Mouse (Mus musculus) neural tube, embryonic 15.5 days (tissue): ENCODE data around the gene Tsc22d1. TPM values are rescaled to one million over a fixed set of nuclear protein-coding genes. Genes with fewer than 3 reads are reported as not detected.

Experiments used
- ATAC-seq: fragments of 200-750 bp; cut with Nextera tagmentation; 2 replicates; pipeline ENCODE4 v1.8.0; 2017; ENCODE audit warnings: mild to moderate bottlenecking, moderate TSS enrichment, moderate library complexity; ENCODE audit not compliant: low FRiP score
- H3K27ac ChIP-seq: fragments of 300-500 bp; sonication (generic); replicated peaks from 2 replicates; pipeline ENCODE4 v1.5.1; 2015; ENCODE audit warnings: mild to moderate bottlenecking, inconsistent platforms
- H3K27me3 ChIP-seq: fragments of 300-500 bp; sonication (generic); replicated peaks from 2 replicates; pipeline ENCODE4 v1.6.1; 2015; ENCODE audit warnings: inconsistent platforms
- H3K36me3 ChIP-seq: fragments of 300-500 bp; sonication (generic); 2 replicates; pipeline ENCODE4 v1.6.1; 2015; ENCODE audit warnings: inconsistent platforms
- H3K4me1 ChIP-seq: fragments of 300-500 bp; sonication (generic); 2 replicates; pipeline ENCODE4 v1.6.1; 2015; ENCODE audit warnings: inconsistent platforms
- H3K4me2 ChIP-seq: fragments of 300-500 bp; sonication (generic); 2 replicates; pipeline ENCODE4 v1.6.1; 2015; ENCODE audit warnings: inconsistent platforms, mild to moderate bottlenecking, moderate library complexity
- H3K4me3 ChIP-seq: fragments of 300-500 bp; sonication (generic); replicated peaks from 2 replicates; pipeline ENCODE4 v1.5.1; 2015; ENCODE audit warnings: mild to moderate bottlenecking, inconsistent platforms
- H3K9ac ChIP-seq: fragments of 300-500 bp; sonication (generic); replicated peaks from 2 replicates; pipeline ENCODE4 v1.6.1; 2015; ENCODE audit warnings: mild to moderate bottlenecking, inconsistent platforms
- H3K9me3 ChIP-seq: fragments of 300-500 bp; sonication (generic); replicated peaks from 2 replicates; pipeline ENCODE4 v1.6.1; 2016; ENCODE audit warnings: inconsistent platforms
- WGBS: fragments of 180-500 bp; shearing (Covaris S2); methylation state at CpG from one replicate; pipeline ENCODE4 v1.1.7; 2015; ENCODE audit warnings: mixed read lengths; 5-methylcytosine and 5-hydroxymethylcytosine counted together
- polyA plus RNA-seq: library from polyadenylated mRNA; unstranded; fragments of >200 nt; fragmentation: Nextera tagmentation; extraction: Ambion mirVana; gene quantifications from 2 replicates; pipeline ENCODE4 v1.2.1, GENCODE M21; 2015

Tsc22d1 gene
- polyA plus RNA-seq, 1 experiment from 2014 or later, result 880 TPM

- H3K4me1 ChIP-seq, result peaks cover 31% of the 10 kb centered on the region
- H3K9me3 ChIP-seq, result no peaks in the 10 kb centered on the region
- H3K4me3 ChIP-seq, result peak overlapping the region; percentile 75
- 92% methylated on average over 7 of the region's 7 CpGs for WGBS
- peak overlapping the region; percentile 96 for H3K4me2 ChIP-seq
- ATAC-seq, result no peak
- no peaks in the 10 kb centered on the region for H3K27me3 ChIP-seq
- no peak overlapping the region for H3K9ac ChIP-seq
- 0 out of 2 replicates have a peak overlapping the region, but pooled peaks have one; percentile 58 for H3K27ac ChIP-seq
- H3K36me3 ChIP-seq, result peaks cover 22% of the 10 kb centered on the region; the same call in 1 of the 2 replicates
Measured at GRCm38 (mm10) chr14:76507357-76507756, 92.6 kb downstream of the Tsc22d1 start.

GRCm38 (mm10) chr14:76507804-76508500 is 93.2 kb downstream of the Tsc22d1 start:
- Histone ChIP-seq H3K9ac (no peak overlapping the region), H3K27ac (peak overlapping the region; percentile 58; the same call in 1 of the 2 replicates), H3K27me3 (no peaks in the 10 kb centered on the region), H3K4me2 (peak overlapping the region; percentile 96), H3K4me1 (peaks cover 28% of the 10 kb centered on the region), H3K9me3 (no peaks in the 10 kb centered on the region), H3K4me3 (peak overlapping the region; percentile 75; the same call in 1 of the 2 replicates), H3K36me3 (peaks cover 22% of the 10 kb centered on the region; the same call in 1 of the 2 replicates)
- ATAC-seq, result no peak
- WGBS, result 79% methylated on average over 9 of the region's 9 CpGs

GRCm38 (mm10) chr14:76508701-76509100 is 93.9 kb downstream of the Tsc22d1 start:
- no peaks in the 10 kb centered on the region for H3K9me3 ChIP-seq
- no peak overlapping the region for H3K4me2 ChIP-seq
- 0 out of 2 replicates have a peak overlapping the region, but pooled peaks have one; percentile 18 for H3K27ac ChIP-seq
- no peak overlapping the region for H3K9ac ChIP-seq
- H3K36me3 ChIP-seq, result peaks cover 22% of the 10 kb centered on the region; the same call in 1 of the 2 replicates
- WGBS, result 70% methylated on average over 10 of the region's 10 CpGs
- H3K4me1 ChIP-seq, result peaks cover 30% of the 10 kb centered on the region
- ATAC-seq, result no peak
- H3K4me3 ChIP-seq, result no peak overlapping the region
- H3K27me3 ChIP-seq, result no peaks in the 10 kb centered on the region

GRCm38 (mm10) chr14:76511971-76512370 is 97.2 kb downstream of the Tsc22d1 start:
- no peak overlapping the region for H3K4me3 ChIP-seq
- H3K4me1 ChIP-seq, result peaks cover 25% of the 10 kb centered on the region
- WGBS, result 93% methylated on average over 7 of the region's 7 CpGs
- no peaks in the 10 kb centered on the region for H3K27me3 ChIP-seq
- H3K9ac ChIP-seq, result no peak overlapping the region
- no peak for ATAC-seq
- H3K36me3 ChIP-seq, result peaks cover 16% of the 10 kb centered on the region; the same call in 1 of the 2 replicates
- H3K4me2 ChIP-seq, result no peak overlapping the region
- H3K27ac ChIP-seq, result no peak overlapping the region
- no peaks in the 10 kb centered on the region for H3K9me3 ChIP-seq

- Histone ChIP-seq H3K4me3 (no peak overlapping the region), H3K27me3 (no peaks in the 10 kb centered on the region), H3K4me1 (peaks cover 12% of the 10 kb centered on the region), H3K27ac (peak overlapping the region; percentile 54; the same call in 1 of the 2 replicates), H3K4me2 (peak overlapping the region; percentile 17), H3K9me3 (no peaks in the 10 kb centered on the region), H3K9ac (no peak overlapping the region; the same call in 1 of the 2 replicates), H3K36me3 (0 out of 2 replicates have a peak, but pooled peaks cover 3% of the 10 kb centered on the region)
- no peak for ATAC-seq
- WGBS, result 28% methylated on average over 11 of the region's 11 CpGs
Measured at GRCm38 (mm10) chr14:76513395-76514049, 98.8 kb downstream of the Tsc22d1 start.

GRCm38 (mm10) chr14:76514050-76514585 is 99.4 kb downstream of the Tsc22d1 start:
- no peak overlapping the region for H3K9ac ChIP-seq
- 0 out of 2 replicates have a peak, but pooled peaks cover 3% of the 10 kb centered on the region for H3K36me3 ChIP-seq
- peak overlapping the region; percentile 17; the same call in 1 of the 2 replicates for H3K4me2 ChIP-seq
- no peak overlapping the region for H3K4me3 ChIP-seq
- no peak for ATAC-seq
- peaks cover 12% of the 10 kb centered on the region for H3K4me1 ChIP-seq
- H3K9me3 ChIP-seq, result no peaks in the 10 kb centered on the region
- H3K27me3 ChIP-seq, result no peaks in the 10 kb centered on the region
- WGBS, result 53% methylated on average over 6 of the region's 6 CpGs
- H3K27ac ChIP-seq, result peak overlapping the region; percentile 54; the same call in 1 of the 2 replicates

- Histone ChIP-seq H3K27ac (no peak overlapping the region), H3K4me2 (no peak overlapping the region), H3K9me3 (no peaks in the 10 kb centered on the region), H3K9ac (no peak overlapping the region), H3K36me3 (no peaks in the 10 kb centered on the region), H3K4me1 (peaks cover 12% of the 10 kb centered on the region), H3K27me3 (no peaks in the 10 kb centered on the region), H3K4me3 (no peak overlapping the region)
- no peak for ATAC-seq
- 70% methylated on average over 7 of the region's 7 CpGs for WGBS
Measured at GRCm38 (mm10) chr14:76515620-76516019, 100.9 kb downstream of the Tsc22d1 start.

- H3K4me1 ChIP-seq, result peaks cover 9% of the 10 kb centered on the region
- no peaks in the 10 kb centered on the region for H3K27me3 ChIP-seq
- H3K27ac ChIP-seq, result no peak overlapping the region
- no peak overlapping the region for H3K9ac ChIP-seq
- H3K4me3 ChIP-seq, result no peak overlapping the region
- no peaks in the 10 kb centered on the region for H3K9me3 ChIP-seq
- H3K4me2 ChIP-seq, result no peak overlapping the region
- 85% methylated on average over 5 of the region's 5 CpGs for WGBS
- no peaks in the 10 kb centered on the region for H3K36me3 ChIP-seq
- ATAC-seq, result no peak
Measured at GRCm38 (mm10) chr14:76518217-76518616, 103.5 kb downstream of the Tsc22d1 start.

GRCm38 (mm10) chr14:76520606-76521005 is 105.8 kb downstream of the Tsc22d1 start:
- Histone ChIP-seq H3K36me3 (no peaks in the 10 kb centered on the region), H3K27me3 (no peaks in the 10 kb centered on the region), H3K27ac (no peak overlapping the region), H3K4me1 (no peaks in the 10 kb centered on the region), H3K4me3 (no peak overlapping the region), H3K9me3 (no peaks in the 10 kb centered on the region), H3K4me2 (no peak overlapping the region), H3K9ac (no peak overlapping the region)
- ATAC-seq, result no peak
- WGBS, result 55% methylated on average over 4 of the region's 4 CpGs

- WGBS, result 97% methylated on average over 3 of the region's 3 CpGs
- no peak for ATAC-seq
- no peak overlapping the region for H3K9ac ChIP-seq
- H3K9me3 ChIP-seq, result no peaks in the 10 kb centered on the region
- H3K4me3 ChIP-seq, result no peak overlapping the region
- no peaks in the 10 kb centered on the region for H3K36me3 ChIP-seq
- no peaks in the 10 kb centered on the region for H3K4me1 ChIP-seq
- no peak overlapping the region for H3K4me2 ChIP-seq
- no peak overlapping the region for H3K27ac ChIP-seq
- H3K27me3 ChIP-seq, result no peaks in the 10 kb centered on the region
Measured at GRCm38 (mm10) chr14:76521308-76521707, 106.5 kb downstream of the Tsc22d1 start.

GRCm38 (mm10) chr14:76523344-76523743 is 108.6 kb downstream of the Tsc22d1 start:
- Histone ChIP-seq H3K4me3 (no peak overlapping the region), H3K4me1 (peaks cover 10% of the 10 kb centered on the region), H3K36me3 (no peaks in the 10 kb centered on the region), H3K4me2 (no peak overlapping the region), H3K27me3 (no peaks in the 10 kb centered on the region), H3K27ac (no peak overlapping the region), H3K9me3 (no peaks in the 10 kb centered on the region), H3K9ac (no peak overlapping the region)
- WGBS, result 83% methylated on average over 1 of the region's 1 CpGs
- ATAC-seq, result no peak
